In the genomic region with DNA sequence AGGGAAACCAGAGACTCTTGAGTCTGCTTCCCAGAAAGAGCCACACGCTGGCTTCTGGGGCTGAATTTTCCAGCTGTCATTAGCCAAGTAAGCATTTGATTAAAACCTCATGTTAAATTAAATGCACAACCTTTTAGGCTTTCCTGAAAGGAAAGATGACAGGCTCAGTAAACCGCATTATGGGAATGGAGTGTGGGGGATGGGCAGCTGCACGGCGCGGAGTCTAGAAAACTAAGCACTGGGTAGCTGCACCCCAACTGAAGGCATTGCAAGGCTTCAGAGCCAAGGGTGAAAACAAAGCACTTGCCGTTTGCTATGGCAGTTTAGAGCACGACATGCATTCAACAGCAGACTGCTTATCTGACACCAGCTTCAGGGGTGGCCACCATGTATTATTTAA, we compare ENCODE assay signal across 8 mouse cellular contexts. TPM values are rescaled to one million over a fixed set of nuclear protein-coding genes. Genes with fewer than 3 reads are reported as not detected.
A peak's percentile ranks its signal among the peaks of the same experiment; 100 is the strongest.
DNase-seq lines count a peak whose midpoint lies in the region; ATAC-seq and TF ChIP-seq lines count a peak whose summit lies in the region.

No protein-coding gene starts in this region.

- peaks cover 4% of the 10 kb centered on the region; the same call in 1 of the 2 replicates for H3K9me3 ChIP-seq in erythroblast, embryonic 14.5 days (ENCODE audit: control insufficient read depth, low read length)
- H3K9me3 ChIP-seq in liver, embryonic 14.5 days (ENCODE audit: control insufficient read depth, low read length), result no peaks in the 10 kb centered on the region

- peak; percentile 22 for DNase-seq in MN1 (ENCODE audit: low spot score)
- DNase-seq in forelimb bud, embryonic 11.5 days (ENCODE audit: low read depth, low spot score), result peak; percentile 64
- no peak for DNase-seq in liver, embryonic 14.5 days (ENCODE audit: low read depth in 3 of 3, low spot score in 3 of 3)
- peak; percentile 25 to 51 for DNase-seq in thymus, postnatal 10 days (ENCODE audit: low spot score in 2 of 2)
- no peak for DNase-seq in layer of hippocampus, adult 9-10 months (ENCODE audit: low spot score)
- DNase-seq in Muller cell, postnatal 12 days (ENCODE audit: inconsistent ontology term), result no peak

- TF ChIP-seq CTCF in liver, embryonic 14.5 days (IDR thresholded peaks at IDR 0.05; ENCODE audit: low read depth), result no peak

- peaks cover 72% of the 10 kb centered on the region for H3K27me3 ChIP-seq in erythroblast, embryonic 14.5 days (ENCODE audit: control insufficient read depth)
- peaks cover 46% of the 10 kb centered on the region for H3K27me3 ChIP-seq in liver, embryonic 14.5 days (ENCODE audit: control insufficient read depth, insufficient read depth, low read length)

- peaks cover 46% of the 10 kb centered on the region for H3K4me1 ChIP-seq in erythroblast, embryonic 14.5 days (ENCODE audit: control insufficient read depth)
- peaks cover 10 to 13% of the 10 kb centered on the region in 2 experiments for H3K4me1 ChIP-seq in liver, embryonic 14.5 days (replicated peaks; ENCODE audit: control insufficient read depth in 2 of 2, insufficient read depth in 2 of 2, low read length in 1 of 2)

- no peak overlapping the region for H3K27ac ChIP-seq in liver, embryonic 14.5 days

- ATAC-seq in erythroblast, adult 5-6 weeks (replicated peaks; ENCODE audit: low FRiP score, poor library complexity, severe bottlenecking), result no peak
- no peak for ATAC-seq in liver, embryonic 14.5 days (ENCODE audit: insufficient read depth)

- H3K36me3 ChIP-seq in erythroblast, embryonic 14.5 days (ENCODE audit: control insufficient read depth), result no peaks in the 10 kb centered on the region
- no peaks in the 10 kb centered on the region for H3K36me3 ChIP-seq in liver, embryonic 14.5 days (replicated peaks; ENCODE audit: control insufficient read depth, insufficient read depth, low read depth)

- no peak overlapping the region for H3K9ac ChIP-seq in liver, embryonic 14.5 days (replicated peaks)

- H3K4me2 ChIP-seq in liver, embryonic 14.5 days (ENCODE audit: low read depth), result peak overlapping the region; percentile 61

- no peak for TF ChIP-seq EP300 in liver, embryonic 14.5 days (IDR thresholded peaks at IDR 0.05; ENCODE audit: low read depth)

- H3K4me3 ChIP-seq in erythroblast, embryonic 14.5 days (replicated peaks), result peak overlapping the region; percentile 64
- H3K4me3 ChIP-seq in liver, embryonic 14.5 days (ENCODE audit: insufficient read depth in 1 of 2, low read depth in 2 of 2, low read length in 2 of 2), result peak overlapping the region; percentile 49

- WGBS in liver, embryonic 14.5 days (ENCODE audit: insufficient replicate concordance), result 47% methylated on average over 7 of the region's 7 CpGs

RNA-seq across cellular contexts. Expression of a gene that starts 2.1 kb away (rescaled TPM):
- polyA plus RNA-seq in erythroblast, embryonic 14.5 days (2012), result 0.08 and 0.12 TPM in 2 replicates
- 0.38 TPM in 1 of 2 replicates, not detected in the other for total RNA-seq in erythroblast, adult 5-6 weeks (2015; ENCODE audit: low replicate concordance)
- 1.7 and 4.0 TPM in 2 replicates for total RNA-seq in erythroblast, adult 5-6 weeks (2017; ENCODE audit: low replicate concordance)
- polyA plus RNA-seq in liver, embryonic 14.5 days (2012; rRNA removed), result 1.7 and 1.8 TPM in 2 replicates
- polyA plus RNA-seq in liver, embryonic 14.5 days (2014; fragmentation: Nextera tagmentation; extraction: Ambion mirVana), result 1.2 and 1.7 TPM in 2 replicates

Comparison
In these comparisons a context has a peak if more than half of its experiments do, and no peak if none do; other contexts are left out.
1. DNase-seq: peak in MN1 (single experiment), forelimb bud, embryonic 11.5 days (single experiment) and thymus, postnatal 10 days (2 of 2); none in liver, embryonic 14.5 days (0 of 3), layer of hippocampus, adult 9-10 months (single experiment) and Muller cell, postnatal 12 days (single experiment).